Mouse (Mus musculus) cerebellum, adult 2 months (tissue): Measurements from ENCODE around the gene Msi2.

Source experiments
- CTCF ChIP-seq: fragments of 200-500 bp; IDR thresholded peaks from 2 replicates; pipeline ENCODE4 v1.5.1; 2011; ENCODE audit warnings: low read depth, mild to moderate bottlenecking, control low read depth, low read length, moderate library complexity, borderline replicate concordance; ENCODE audit not compliant: insufficient read depth
- POLR2A ChIP-seq: fragments of 200-500 bp; IDR thresholded peaks from 2 replicates; pipeline ENCODE4 v1.6.1; 2011; ENCODE audit warnings: low read length, control low read depth, borderline replicate concordance; ENCODE audit not compliant: insufficient read depth

GRCm38 (mm10) chr11:88588688-88589210, 129.6 kb downstream of the Msi2 start:
- TF ChIP-seq POLR2A (no peak), CTCF (no peak)
